ENCODE assay signal across 13 mouse cellular contexts in genomic region chr1:152810533-152811439, GRCm38 (mm10). TPM values are rescaled to one million over a fixed set of nuclear protein-coding genes. Genes with fewer than 3 reads are reported as not detected.
DNase-seq lines count a peak whose midpoint lies in the region; ATAC-seq and TF ChIP-seq lines count a peak whose summit lies in the region.
"Had no signal": no experiment of that assay in that cellular context is flagged by ENCODE, and none has a peak within 500 bp of the region (broad histone marks: within the 10 kb centered on the region; RNA-seq: fewer than 3 reads in every experiment).

No protein-coding gene starts in this region.

- DNase-seq in heart, adult 2 months: no peak
- DNase-seq in heart, postnatal 10 days: no peak
- peak; percentile 85 for DNase-seq in 416B (ENCODE audit: low read depth)
- no peak for DNase-seq in kidney, adult 9 months
- DNase-seq in right cerebral cortex, postnatal 10 days (ENCODE audit: low spot score in 2 of 2): no peak
- DNase-seq: cerebellum, adult 8-10 months; right cerebral cortex, postnatal 14 days had no signal

- intact Hi-C loops in heart, adult 2 months (cut with DNase I): no loop called here
- intact Hi-C loops in heart, postnatal 10 days (cut with DNase I): no loop called here

- H3K4me3 ChIP-seq in heart, adult 2 months: no peak overlapping the region
- no peak overlapping the region for H3K4me3 ChIP-seq in kidney, embryonic 15.5 days (replicated peaks)
- H3K4me3 ChIP-seq: limb, embryonic 13.5 days; myocyte had no signal

- H3K4me2 ChIP-seq in kidney, embryonic 15.5 days: no peak overlapping the region
- H3K4me2 ChIP-seq: limb, embryonic 13.5 days; lung, embryonic 14.5 days had no signal

- no peaks in the 10 kb centered on the region for H3K79me2 ChIP-seq in heart, adult 2 months (replicated peaks; ENCODE audit: control insufficient read depth, insufficient read depth, low read length)

- H3K9me3 ChIP-seq in kidney, embryonic 15.5 days (replicated peaks): no peaks in the 10 kb centered on the region
- H3K9me3 ChIP-seq: limb, embryonic 13.5 days had no signal

- no peaks in the 10 kb centered on the region for H3K36me3 ChIP-seq in heart, adult 2 months (ENCODE audit: control insufficient read depth, insufficient read depth, low read length)
- no peaks in the 10 kb centered on the region for H3K36me3 ChIP-seq in kidney, embryonic 15.5 days
- H3K36me3 ChIP-seq: limb, embryonic 13.5 days had no signal

- peaks cover 2% of the 10 kb centered on the region for H3K4me1 ChIP-seq in heart, adult 2 months (ENCODE audit: control insufficient read depth, insufficient read depth, low read length)
- H3K4me1 ChIP-seq in kidney, embryonic 15.5 days: peaks cover 25% of the 10 kb centered on the region

- peak; percentile 40 for ATAC-seq in common myeloid progenitor, adult 5-6 weeks (replicated peaks; ENCODE audit: low read depth, poor library complexity, severe bottlenecking)
- peak; percentile 57 for ATAC-seq in granulocyte monocyte progenitor cell, adult 5-6 weeks (replicated peaks; ENCODE audit: poor library complexity, severe bottlenecking)
- ATAC-seq in kidney, embryonic 15.5 days (replicated peaks; ENCODE audit: low FRiP score): no peak

- TF ChIP-seq CTCF in heart, adult 2 months (IDR thresholded peaks at IDR 0.05): no peak

- 87% methylated on average over 13 of the region's 13 CpGs for WGBS in heart, adult 2 months
- 72% methylated on average over 13 of the region's 13 CpGs for WGBS in kidney, embryonic 15.5 days

- H3K27ac ChIP-seq in heart, adult 2 months: peak overlapping the region; percentile 65
- H3K27ac ChIP-seq in kidney, embryonic 15.5 days: no peak overlapping the region
- H3K27ac ChIP-seq: limb, embryonic 13.5 days had no signal

- no peak for TF ChIP-seq EP300 in heart, adult 2 months (IDR thresholded peaks at IDR 0.05; ENCODE audit: insufficient read depth, low read depth, low read length)

- no peak overlapping the region for H3K9ac ChIP-seq in heart, adult 2 months (ENCODE audit: low read depth, low read length)
- H3K9ac ChIP-seq in kidney, embryonic 15.5 days: no peak overlapping the region
- H3K9ac ChIP-seq: limb, embryonic 13.5 days; lung, embryonic 14.5 days had no signal

- no peak for TF ChIP-seq POLR2A in heart, adult 2 months (IDR thresholded peaks at IDR 0.05; ENCODE audit: insufficient read depth, low read depth, low read length)

- no peaks in the 10 kb centered on the region for H3K27me3 ChIP-seq in heart, adult 2 months (ENCODE audit: control insufficient read depth, insufficient read depth, low read length)
- no peaks in the 10 kb centered on the region for H3K27me3 ChIP-seq in kidney, embryonic 15.5 days
- H3K27me3 ChIP-seq: limb, embryonic 13.5 days had no signal

RNA-seq across cellular contexts. Expression of gene Ncf2, which starts 10.8 kb away (rescaled TPM):
- 1 to 10 TPM; 3.3 to 4.0 TPM for total RNA-seq in heart, adult 2 months (2021)
- polyA plus RNA-seq in heart, adult 2 months (2012; rRNA removed): 3.0 and 3.2 TPM in 2 replicates
- 1 to 10 TPM; 2.8 to 2.9 TPM for total RNA-seq in heart, postnatal 10 days (2021)
- 70.1 and 77.4 TPM in 2 replicates for total RNA-seq in common myeloid progenitor, adult 5-6 weeks (2017)
- total RNA-seq in granulocyte monocyte progenitor cell, adult 5-6 weeks (2014; fragmentation: Nextera tagmentation): 102 and 121 TPM in 2 replicates
- total RNA-seq in granulocyte monocyte progenitor cell, adult 5-6 weeks (2017): 118 and 136 TPM in 2 replicates
- 7.8 and 9.0 TPM in 2 replicates for polyA plus RNA-seq in kidney, embryonic 15.5 days (2015; fragmentation: Nextera tagmentation; extraction: Ambion mirVana)

RNA-seq across cellular contexts. Expression of gene Arpc5, which starts 44.4 kb away (rescaled TPM):
- 10 to 100 TPM; 26.4 to 27.7 TPM for total RNA-seq in heart, adult 2 months (2021)
- polyA plus RNA-seq in heart, adult 2 months (2012; rRNA removed): 23.6 and 32.9 TPM in 2 replicates
- 10 to 100 TPM; 81.2 to 86.1 TPM for total RNA-seq in heart, postnatal 10 days (2021)
- total RNA-seq in common myeloid progenitor, adult 5-6 weeks (2017): 101 and 118 TPM in 2 replicates
- total RNA-seq in granulocyte monocyte progenitor cell, adult 5-6 weeks (2014; fragmentation: Nextera tagmentation): 175 and 199 TPM in 2 replicates
- total RNA-seq in granulocyte monocyte progenitor cell, adult 5-6 weeks (2017): 115 and 134 TPM in 2 replicates
- polyA plus RNA-seq in kidney, embryonic 15.5 days (2015; fragmentation: Nextera tagmentation; extraction: Ambion mirVana): 228 and 235 TPM in 2 replicates

RNA-seq across cellular contexts. Expression of gene Rgl1, which starts 44.6 kb away (rescaled TPM):
- total RNA-seq in heart, adult 2 months (2021): 10 to 100 TPM; 28.4 to 33.2 TPM
- 14.9 and 22.7 TPM in 2 replicates for polyA plus RNA-seq in heart, adult 2 months (2012; rRNA removed)
- total RNA-seq in heart, postnatal 10 days (2021): 10 to 100 TPM; 59.3 to 72.0 TPM
- 8.7 and 9.5 TPM in 2 replicates for total RNA-seq in common myeloid progenitor, adult 5-6 weeks (2017)
- total RNA-seq in granulocyte monocyte progenitor cell, adult 5-6 weeks (2014; fragmentation: Nextera tagmentation): 1.6 and 3.3 TPM in 2 replicates
- total RNA-seq in granulocyte monocyte progenitor cell, adult 5-6 weeks (2017): 0.46 and 2.1 TPM in 2 replicates
- 60.6 and 63.6 TPM in 2 replicates for polyA plus RNA-seq in kidney, embryonic 15.5 days (2015; fragmentation: Nextera tagmentation; extraction: Ambion mirVana)

Comparison
In these comparisons a context has a peak if more than half of its experiments do, and no peak if none do; other contexts are left out.
1. RNA of gene Ncf2, which starts 10.8 kb away (total RNA-seq): 102 to 136 TPM in granulocyte monocyte progenitor cell, adult 5-6 weeks and 70.1 to 77.4 TPM in common myeloid progenitor, adult 5-6 weeks; 3.3 to 4.0 TPM in heart, adult 2 months and 2.8 to 2.9 TPM in heart, postnatal 10 days; every median in the first group is over 10 times any median in the second.